Mouse (Mus musculus) ES-Bruce4 (cell line): ENCODE results near the gene Pgap1. TPM values are rescaled to one million over a fixed set of nuclear protein-coding genes. Genes with fewer than 3 reads are reported as not detected.

Experiments used
- H3K27ac ChIP-seq: 2 replicates; pipeline ENCODE4 v1.5.1; 2012; ENCODE audit warnings: low read length, inconsistent platforms; ENCODE audit not compliant: insufficient read depth
- H3K27me3 ChIP-seq: 2 replicates; pipeline ENCODE4 v1.6.1; 2012; ENCODE audit warnings: mild to moderate bottlenecking, low read length, inconsistent platforms; ENCODE audit not compliant: control insufficient read depth, poor library complexity, insufficient read depth, severe bottlenecking
- H3K36me3 ChIP-seq: 2 replicates; pipeline ENCODE4 v1.6.1; 2012; ENCODE audit warnings: inconsistent platforms, mild to moderate bottlenecking, low read length, moderate library complexity; ENCODE audit not compliant: control insufficient read depth, poor library complexity, insufficient read depth, severe bottlenecking
- H3K4me1 ChIP-seq: one replicate; pipeline ENCODE4 v1.8.1; 2011; ENCODE audit warnings: low read length; ENCODE audit not compliant: control insufficient read depth, insufficient read depth
- H3K4me3 ChIP-seq: 2 replicates; pipeline ENCODE4 v1.5.1; 2011; ENCODE audit warnings: low read depth, mild to moderate bottlenecking, low read length
- H3K9ac ChIP-seq: 2 replicates; pipeline ENCODE4 v1.6.1; 2012; ENCODE audit warnings: low read depth, mild to moderate bottlenecking, inconsistent platforms; ENCODE audit not compliant: poor library complexity, severe bottlenecking
- H3K9me3 ChIP-seq: replicated peaks from 2 replicates; pipeline ENCODE4 v1.6.1; 2012; ENCODE audit warnings: mild to moderate bottlenecking, low read length, inconsistent platforms; ENCODE audit not compliant: control insufficient read depth, poor library complexity, insufficient read depth, severe bottlenecking
- CTCF ChIP-seq: IDR thresholded peaks from one replicate; pipeline ENCODE4 v1.8.1; 2011; ENCODE audit warnings: low read depth, low read length
- EP300 ChIP-seq: IDR thresholded peaks from 2 replicates; pipeline ENCODE4 v1.6.1; 2011; ENCODE audit warnings: low read depth, low read length; ENCODE audit not compliant: insufficient read depth
- POLR2A ChIP-seq: IDR thresholded peaks from one replicate; pipeline ENCODE4 v1.8.1; 2011; ENCODE audit warnings: low read length; ENCODE audit not compliant: insufficient read depth
- polyA plus RNA-seq: library from polyadenylated mRNA; stranded (reverse); fragments of >200 nt; gene quantifications from 2 replicates; pipeline ENCODE4 v1.2.4, GENCODE M21; 2011; ENCODE audit warnings: low read depth; ENCODE audit not compliant: missing spikeins, insufficient read depth, insufficient read length

The Pgap1 gene
- 14.6 and 15.9 TPM in 2 replicates for polyA plus RNA-seq

- Histone ChIP-seq H3K4me3 (peak within 1 kb of the TSS; percentile 95), H3K9me3 (no peaks in the 10 kb centered on the region), H3K36me3 (no peaks in the 10 kb centered on the region), H3K27me3 (no peaks in the 10 kb centered on the region; the same call in 1 of the 2 replicates), H3K9ac (peak within 1 kb of the TSS; percentile 72), H3K27ac (no peak within 1 kb of the TSS), H3K4me1 (peaks cover 1% of the 10 kb centered on the region)
- TF ChIP-seq CTCF (no peak), POLR2A (peak; percentile 53), EP300 (no peak)
These were observed at the start of gene Pgap1 for GRCm38 (mm10) chr1:54557301-54558229. Gene Pgap1 (minus strand): TSS chr1:54557684.

GRCm38 (mm10) chr1:54606936-54607335 lies 49.5 kb upstream of the Pgap1 start:
- H3K36me3 ChIP-seq, result no peaks in the 10 kb centered on the region
- TF ChIP-seq CTCF (no peak), EP300 (no peak), POLR2A (no peak)
- no peaks in the 10 kb centered on the region for H3K27me3 ChIP-seq
- no peak overlapping the region for H3K4me3 ChIP-seq
- H3K4me1 ChIP-seq, result no peaks in the 10 kb centered on the region
- no peak overlapping the region for H3K9ac ChIP-seq
- peak overlapping the region; percentile 7; the same call in 1 of the 2 replicates for H3K27ac ChIP-seq
- peaks cover 10% of the 10 kb centered on the region for H3K9me3 ChIP-seq

- no peaks in the 10 kb centered on the region for H3K36me3 ChIP-seq
- no peak overlapping the region for H3K9ac ChIP-seq
- H3K27me3 ChIP-seq, result no peaks in the 10 kb centered on the region
- TF ChIP-seq CTCF, result no peak
- no peak for TF ChIP-seq EP300
- TF ChIP-seq POLR2A, result no peak
- H3K27ac ChIP-seq, result no peak overlapping the region
- peaks cover 10% of the 10 kb centered on the region for H3K9me3 ChIP-seq
- H3K4me1 ChIP-seq, result no peaks in the 10 kb centered on the region
- H3K4me3 ChIP-seq, result no peak overlapping the region
These were observed 44.2 kb upstream of the Pgap1 start for GRCm38 (mm10) chr1:54601692-54602091.

GRCm38 (mm10) chr1:54600275-54600674 lies 42.8 kb upstream of the Pgap1 start:
- Histone ChIP-seq H3K27ac (no peak overlapping the region), H3K9me3 (no peaks in the 10 kb centered on the region; the same call in 1 of the 2 replicates), H3K36me3 (no peaks in the 10 kb centered on the region), H3K9ac (no peak overlapping the region), H3K4me1 (no peaks in the 10 kb centered on the region), H3K27me3 (no peaks in the 10 kb centered on the region), H3K4me3 (no peak overlapping the region)
- no peak for TF ChIP-seq CTCF
- TF ChIP-seq EP300, result no peak
- no peak for TF ChIP-seq POLR2A

GRCm38 (mm10) chr1:54597594-54598217 lies 40.2 kb upstream of the Pgap1 start:
- no peaks in the 10 kb centered on the region for H3K27me3 ChIP-seq
- H3K27ac ChIP-seq, result no peak overlapping the region
- H3K4me3 ChIP-seq, result no peak overlapping the region
- H3K36me3 ChIP-seq, result no peaks in the 10 kb centered on the region
- no peak for TF ChIP-seq POLR2A
- no peak for TF ChIP-seq EP300
- TF ChIP-seq CTCF, result no peak
- no peak overlapping the region for H3K9ac ChIP-seq
- H3K4me1 ChIP-seq, result no peaks in the 10 kb centered on the region
- no peaks in the 10 kb centered on the region; the same call in 1 of the 2 replicates for H3K9me3 ChIP-seq

- TF ChIP-seq CTCF (no peak), POLR2A (no peak), EP300 (no peak)
These were observed 38.7 kb upstream of the Pgap1 start for GRCm38 (mm10) chr1:54596151-54596550.

More at GRCm38 (mm10) chr1:54596151-54596550, 38.7 kb upstream of the Pgap1 start:
- Histone ChIP-seq H3K9ac (no peak overlapping the region), H3K4me1 (no peaks in the 10 kb centered on the region), H3K27me3 (no peaks in the 10 kb centered on the region), H3K9me3 (no peaks in the 10 kb centered on the region; the same call in 1 of the 2 replicates), H3K4me3 (no peak overlapping the region), H3K36me3 (no peaks in the 10 kb centered on the region), H3K27ac (no peak overlapping the region)
